Mouse (Mus musculus) embryonic facial prominence, embryonic 12.5 days (tissue): ENCODE measurements around the gene Hdac11. TPM values are rescaled to one million over a fixed set of nuclear protein-coding genes. Genes with fewer than 3 reads are reported as not detected.
"Not testable (repeated sequence)": the region's sequence is repeated elsewhere in the genome, so short reads cannot be mapped to it uniquely, and the experiment has no call there.

Experiments
- ATAC-seq: fragments of 200-750 bp; cut with Nextera tagmentation; 2 replicates; pipeline ENCODE4 v1.8.0; 2017; ENCODE audit not compliant: insufficient number of reproducible peaks, insufficient read depth, low FRiP score, low TSS enrichment
- H3K27ac ChIP-seq: fragments of 300-500 bp; sonication (generic); 2 replicates; pipeline ENCODE4 v1.5.1; 2016; ENCODE audit warnings: mild to moderate bottlenecking
- H3K27me3 ChIP-seq: fragments of 300-500 bp; sonication (generic); 2 replicates; pipeline ENCODE4 v1.6.1; 2016; ENCODE audit warnings: mild to moderate bottlenecking, moderate library complexity
- H3K36me3 ChIP-seq: fragments of 300-500 bp; sonication (generic); 2 replicates; pipeline ENCODE4 v1.6.1; 2016; ENCODE audit warnings: mild to moderate bottlenecking
- H3K4me1 ChIP-seq: fragments of 300-500 bp; sonication (generic); 2 replicates; pipeline ENCODE4 v1.6.1; 2016
- H3K4me2 ChIP-seq: fragments of 300-500 bp; sonication (generic); replicated peaks from 2 replicates; pipeline ENCODE4 v1.6.1; 2016; ENCODE audit warnings: mild to moderate bottlenecking, moderate library complexity
- H3K4me3 ChIP-seq: fragments of 300-500 bp; sonication (generic); 2 replicates; pipeline ENCODE4 v1.5.1; 2016; ENCODE audit warnings: mild to moderate bottlenecking
- H3K9ac ChIP-seq: fragments of 300-500 bp; sonication (generic); 2 replicates; pipeline ENCODE4 v1.6.1; 2016; ENCODE audit warnings: mild to moderate bottlenecking, moderate library complexity
- H3K9me3 ChIP-seq: fragments of 300-500 bp; sonication (generic); 2 replicates; pipeline ENCODE4 v1.6.1; 2016; ENCODE audit warnings: mild to moderate bottlenecking, moderate library complexity
- WGBS: fragments of 180-500 bp; shearing (Covaris S2); methylation state at CpG from one replicate; pipeline ENCODE4 v1.1.7; 2016; 5-methylcytosine and 5-hydroxymethylcytosine counted together
- polyA plus RNA-seq: library from polyadenylated mRNA; unstranded; fragments of >200 nt; fragmentation: Nextera tagmentation; extraction: Ambion mirVana; gene quantifications from 2 replicates; pipeline ENCODE4 v1.2.1, GENCODE M21; 2016

Gene Hdac11
- polyA plus RNA-seq, 1 experiment from 2014 or later = 16.7 TPM

DNA sequence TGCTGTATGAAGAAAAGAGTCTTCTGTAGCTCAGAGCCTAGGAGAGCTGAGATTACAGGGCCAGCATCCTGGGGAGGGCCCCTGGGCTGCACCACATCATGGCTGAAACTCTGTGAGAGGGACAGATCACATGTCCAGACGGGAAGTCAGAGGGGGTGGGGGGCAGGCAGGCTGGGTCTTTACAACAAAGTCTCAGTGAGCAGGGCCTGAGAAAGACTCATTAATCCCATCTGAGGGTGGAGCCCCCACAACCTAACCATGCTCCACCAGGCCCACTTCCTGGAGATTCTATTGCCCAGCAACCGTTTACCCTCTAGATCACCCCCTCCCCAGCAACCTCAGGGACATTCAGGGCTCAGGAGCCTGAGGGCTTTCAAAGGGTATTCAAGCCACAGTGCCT is 53.3 kb downstream of the Hdac11 start:
- H3K4me3 ChIP-seq = no peak overlapping the region
- ATAC-seq = no peak
- 0 out of 2 replicates have a peak, but pooled peaks cover 2% of the 10 kb centered on the region for H3K27me3 ChIP-seq
- H3K9ac ChIP-seq = no peak overlapping the region; the same call in 1 of the 2 replicates
- H3K27ac ChIP-seq = peak overlapping the region; percentile 84
- H3K36me3 ChIP-seq = no peaks in the 10 kb centered on the region
- H3K4me2 ChIP-seq = no peak overlapping the region
- 4% methylated on average over 2 of the region's 2 CpGs for WGBS
- H3K9me3 ChIP-seq = no peaks in the 10 kb centered on the region
- peaks cover 45% of the 10 kb centered on the region for H3K4me1 ChIP-seq

GRCm38 (mm10) chr6:91210852-91211251 is 54.4 kb downstream of the Hdac11 start:
- WGBS = 70% methylated on average over 3 of the region's 3 CpGs
- Histone ChIP-seq H3K36me3 (no peaks in the 10 kb centered on the region), H3K4me3 (no peak overlapping the region), H3K9ac (no peak overlapping the region), H3K4me2 (no peak overlapping the region), H3K27ac (peak overlapping the region; percentile 84; the same call in 1 of the 2 replicates), H3K4me1 (peaks cover 47% of the 10 kb centered on the region), H3K9me3 (no peaks in the 10 kb centered on the region), H3K27me3 (0 out of 2 replicates have a peak, but pooled peaks cover 2% of the 10 kb centered on the region)
- ATAC-seq = no peak

DNA sequence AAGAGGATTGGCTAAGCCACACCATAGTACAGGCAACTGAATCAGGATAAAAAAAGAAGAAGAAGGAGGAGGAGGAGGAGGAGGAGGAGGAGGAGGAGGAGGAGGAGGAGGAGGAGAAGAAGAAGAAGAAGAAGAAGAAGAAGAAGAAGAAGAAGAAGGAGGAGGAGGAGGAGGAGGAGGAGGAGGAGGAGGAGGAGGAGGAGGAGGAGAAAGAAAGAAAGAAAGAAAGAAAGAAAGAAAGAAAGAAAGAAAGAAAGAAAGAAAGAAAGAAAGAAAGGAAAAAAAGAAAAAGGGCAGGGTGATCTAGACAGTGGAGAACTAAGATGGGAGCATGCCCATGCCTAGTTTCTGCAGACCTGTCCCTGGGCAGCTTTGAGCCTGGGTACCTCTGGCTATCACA is 55.7 kb downstream of the Hdac11 start, which contains the start of gene Fbln2:
Gene Fbln2 (plus strand): TSS at position 301 of the 400 bp plus-strand sequence.
- Histone ChIP-seq H3K9ac (peak within 1 kb of the TSS; percentile 70), H3K4me2 (peak within 1 kb of the TSS; percentile 77), H3K4me1 (peaks cover 56% of the 10 kb centered on the region), H3K4me3 (peak within 1 kb of the TSS; percentile 56), H3K27ac (peak within 1 kb of the TSS; percentile 69)
- not testable (repeated sequence) for ATAC-seq, H3K27me3 ChIP-seq, H3K36me3 ChIP-seq, H3K9me3 ChIP-seq

- Histone ChIP-seq H3K4me3 (peak overlapping the region; percentile 56), H3K27ac (peak overlapping the region; percentile 69; the same call in 1 of the 2 replicates), H3K9me3 (no peaks in the 10 kb centered on the region), H3K27me3 (0 out of 2 replicates have a peak, but pooled peaks cover 2% of the 10 kb centered on the region), H3K4me2 (peak overlapping the region; percentile 77), H3K9ac (peak overlapping the region; percentile 70), H3K4me1 (peaks cover 56% of the 10 kb centered on the region), H3K36me3 (peaks cover 5% of the 10 kb centered on the region; the same call in 1 of the 2 replicates)
- WGBS = under 1% methylated on average over 29 of the region's 29 CpGs
- peak; percentile 89 for ATAC-seq
Observed at GRCm38 (mm10) chr6:91212571-91212970, 56.1 kb downstream of the Hdac11 start.

GRCm38 (mm10) chr6:91213287-91214218 is 57.1 kb downstream of the Hdac11 start:
- 54% methylated on average over 21 of the region's 21 CpGs for WGBS
- H3K27ac ChIP-seq = peak overlapping the region; percentile 69
- ATAC-seq = peak; percentile 32; the same call in 1 of the 2 replicates
- H3K9me3 ChIP-seq = no peaks in the 10 kb centered on the region
- H3K9ac ChIP-seq = peak overlapping the region; percentile 70
- peaks cover 54% of the 10 kb centered on the region for H3K4me1 ChIP-seq
- peak overlapping the region; percentile 77 for H3K4me2 ChIP-seq
- 0 out of 2 replicates have a peak, but pooled peaks cover 2% of the 10 kb centered on the region for H3K27me3 ChIP-seq
- peak overlapping the region; percentile 56 for H3K4me3 ChIP-seq
- H3K36me3 ChIP-seq = peaks cover 5% of the 10 kb centered on the region; the same call in 1 of the 2 replicates

DNA sequence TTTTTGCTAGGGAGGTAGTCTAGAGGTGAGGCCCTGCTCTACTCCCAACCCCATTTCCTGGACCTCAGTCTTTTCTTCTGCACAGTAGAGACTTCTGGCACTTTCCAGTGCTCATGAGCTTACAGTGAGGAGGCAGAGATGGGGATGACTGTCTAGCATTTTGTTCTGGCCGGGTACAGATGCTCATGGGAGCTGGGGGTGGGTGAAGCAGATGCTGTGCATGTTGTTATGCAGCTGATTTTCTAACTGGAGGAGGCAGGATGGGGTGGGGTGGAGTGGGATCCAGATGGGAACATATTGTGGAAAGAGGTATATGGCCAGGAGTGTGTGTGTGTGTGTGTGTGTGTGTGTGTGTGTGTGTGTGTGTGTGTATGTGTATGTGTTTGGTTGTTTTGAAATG is 59.0 kb downstream of the Hdac11 start:
- no peaks in the 10 kb centered on the region for H3K9me3 ChIP-seq
- peaks cover 5% of the 10 kb centered on the region; the same call in 1 of the 2 replicates for H3K36me3 ChIP-seq
- 64% methylated on average over 1 of the region's 1 CpGs for WGBS
- H3K27ac ChIP-seq = no peak overlapping the region
- H3K4me2 ChIP-seq = peak overlapping the region; percentile 77
- H3K9ac ChIP-seq = no peak overlapping the region
- no peak overlapping the region for H3K4me3 ChIP-seq
- ATAC-seq = no peak
- 0 out of 2 replicates have a peak, but pooled peaks cover 2% of the 10 kb centered on the region for H3K27me3 ChIP-seq
- H3K4me1 ChIP-seq = peaks cover 49% of the 10 kb centered on the region

- no peaks in the 10 kb centered on the region for H3K9me3 ChIP-seq
- no peak overlapping the region for H3K4me3 ChIP-seq
- H3K4me2 ChIP-seq = no peak overlapping the region
- no peak overlapping the region for H3K9ac ChIP-seq
- peaks cover 52% of the 10 kb centered on the region for H3K4me1 ChIP-seq
- H3K27ac ChIP-seq = 0 out of 2 replicates have a peak overlapping the region, but pooled peaks have one; percentile 11
- no peak for ATAC-seq
- H3K27me3 ChIP-seq = no peaks in the 10 kb centered on the region
- peaks cover 5% of the 10 kb centered on the region; the same call in 1 of the 2 replicates for H3K36me3 ChIP-seq
- WGBS = 71% methylated on average over 9 of the region's 9 CpGs
Observed at GRCm38 (mm10) chr6:91218445-91218844, 62.0 kb downstream of the Hdac11 start.

DNA sequence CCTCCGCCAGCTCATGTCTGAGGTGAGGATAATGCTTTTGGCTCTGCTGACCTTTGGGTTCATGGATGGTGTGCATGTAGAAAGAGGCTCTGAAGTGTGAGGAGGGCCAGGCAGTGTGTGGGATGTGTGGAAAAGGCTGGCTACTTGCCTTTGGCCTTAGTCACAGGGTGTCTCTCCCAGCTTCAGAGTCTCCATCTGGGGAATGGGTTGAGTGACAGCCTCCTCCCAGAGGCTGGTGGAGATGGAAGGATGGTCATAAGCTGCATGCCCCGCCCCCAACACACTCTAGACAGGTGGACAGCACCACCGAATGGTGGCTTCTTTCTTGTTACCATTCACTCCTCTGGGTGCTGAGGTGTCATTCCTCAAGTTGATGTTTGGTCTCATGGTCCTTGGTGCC is 62.4 kb downstream of the Hdac11 start:
- Histone ChIP-seq H3K27me3 (no peaks in the 10 kb centered on the region), H3K9ac (no peak overlapping the region), H3K36me3 (peaks cover 5% of the 10 kb centered on the region; the same call in 1 of the 2 replicates), H3K4me1 (peaks cover 48% of the 10 kb centered on the region), H3K27ac (0 out of 2 replicates have a peak overlapping the region, but pooled peaks have one; percentile 11), H3K4me2 (no peak overlapping the region), H3K9me3 (no peaks in the 10 kb centered on the region), H3K4me3 (no peak overlapping the region)
- WGBS = 74% methylated on average over 3 of the region's 3 CpGs
- no peak for ATAC-seq

GRCm38 (mm10) chr6:91220062-91220461 is 63.6 kb downstream of the Hdac11 start:
- Histone ChIP-seq H3K36me3 (peaks cover 5% of the 10 kb centered on the region; the same call in 1 of the 2 replicates), H3K4me2 (no peak overlapping the region), H3K9me3 (no peaks in the 10 kb centered on the region), H3K27ac (0 out of 2 replicates have a peak overlapping the region, but pooled peaks have one; percentile 59), H3K9ac (no peak overlapping the region), H3K4me1 (peaks cover 41% of the 10 kb centered on the region), H3K4me3 (no peak overlapping the region), H3K27me3 (no peaks in the 10 kb centered on the region)
- no peak for ATAC-seq

DNA sequence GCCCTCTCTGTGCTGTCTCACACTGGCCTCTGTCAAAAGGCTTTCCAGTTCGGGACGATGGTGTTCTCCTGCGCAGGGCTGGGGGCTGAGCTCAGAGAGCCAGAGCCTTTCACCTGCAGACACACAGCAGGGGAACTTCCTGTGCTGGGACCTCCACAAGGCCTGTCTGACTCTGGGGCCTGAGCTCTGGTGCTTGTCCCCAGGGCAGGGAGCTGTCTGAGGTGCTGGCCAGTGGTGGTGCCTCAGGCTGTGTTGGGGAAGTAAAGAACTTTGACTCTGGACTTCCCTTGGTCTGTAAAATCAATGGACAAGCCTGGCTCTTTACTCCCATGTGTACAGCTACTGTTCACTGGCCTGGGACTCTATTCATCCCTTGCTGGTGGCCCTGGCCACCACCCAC is 64.6 kb downstream of the Hdac11 start:
- no peaks in the 10 kb centered on the region for H3K9me3 ChIP-seq
- no peak overlapping the region for H3K4me3 ChIP-seq
- peaks cover 39% of the 10 kb centered on the region for H3K4me1 ChIP-seq
- no peak overlapping the region for H3K9ac ChIP-seq
- ATAC-seq = no peak
- no peaks in the 10 kb centered on the region for H3K27me3 ChIP-seq
- H3K27ac ChIP-seq = peak overlapping the region; percentile 18; the same call in 1 of the 2 replicates
- 0% methylated on average over 3 of the region's 3 CpGs for WGBS
- no peak overlapping the region for H3K4me2 ChIP-seq
- peaks cover 5% of the 10 kb centered on the region; the same call in 1 of the 2 replicates for H3K36me3 ChIP-seq

- Histone ChIP-seq H3K27me3 (no peaks in the 10 kb centered on the region), H3K4me3 (no peak overlapping the region), H3K4me1 (peaks cover 33% of the 10 kb centered on the region), H3K36me3 (no peaks in the 10 kb centered on the region), H3K27ac (0 out of 2 replicates have a peak overlapping the region, but pooled peaks have one; percentile 46), H3K9me3 (no peaks in the 10 kb centered on the region), H3K9ac (no peak overlapping the region), H3K4me2 (no peak overlapping the region)
- ATAC-seq = no peak
- 69% methylated on average over 10 of the region's 10 CpGs for WGBS
Observed at GRCm38 (mm10) chr6:91222694-91223346, 66.4 kb downstream of the Hdac11 start.
